Mouse (Mus musculus) stomach, postnatal 0 days (tissue): Measurements from ENCODE around the gene Gbp8. TPM values are rescaled to one million over a fixed set of nuclear protein-coding genes. Genes with fewer than 3 reads are reported as not detected.
"Not testable (repeated sequence)": the region's sequence is repeated elsewhere in the genome, so short reads cannot be mapped to it uniquely, and the experiment has no call there.

Source experiments
- ATAC-seq: fragments of 200-750 bp; cut with Nextera tagmentation; 2 replicates; pipeline ENCODE4 v1.8.0; 2017; ENCODE audit not compliant: low FRiP score, low TSS enrichment
- DNase-seq: peaks from one replicate; pipeline ENCODE4 v3.0.0-alpha.2; 2016; ENCODE audit warnings: low spot score
- H3K27ac ChIP-seq: fragments of 300-500 bp; sonication (generic); replicated peaks from 2 replicates; pipeline ENCODE4 v1.5.1; 2014; ENCODE audit warnings: mild to moderate bottlenecking, control low read depth
- H3K27me3 ChIP-seq: fragments of 300-500 bp; sonication (generic); 2 replicates; pipeline ENCODE4 v1.6.1; 2014; ENCODE audit warnings: low read length; ENCODE audit not compliant: control insufficient read depth, insufficient read depth
- H3K36me3 ChIP-seq: fragments of 300-500 bp; sonication (generic); 2 replicates; pipeline ENCODE4 v1.6.1; 2014; ENCODE audit warnings: low read length, mixed read lengths; ENCODE audit not compliant: control insufficient read depth, insufficient read depth
- H3K4me1 ChIP-seq: fragments of 300-500 bp; sonication (generic); replicated peaks from 2 replicates; pipeline ENCODE4 v1.6.1; 2014; ENCODE audit warnings: antibody characterized with exemption; ENCODE audit not compliant: control insufficient read depth, insufficient read depth
- H3K4me2 ChIP-seq: fragments of 300-500 bp; sonication (generic); replicated peaks from 2 replicates; pipeline ENCODE4 v1.6.1; 2014; ENCODE audit warnings: low read depth, mild to moderate bottlenecking, control low read depth, moderate library complexity
- H3K4me3 ChIP-seq: fragments of 300-500 bp; sonication (generic); 2 replicates; pipeline ENCODE4 v1.5.1; 2014; ENCODE audit warnings: low read depth, low read length, control low read depth
- H3K9ac ChIP-seq: fragments of 300-500 bp; sonication (generic); 2 replicates; pipeline ENCODE4 v1.6.1; 2014; ENCODE audit warnings: mild to moderate bottlenecking, low read length, control low read depth, mixed read lengths
- H3K9me3 ChIP-seq: fragments of 300-500 bp; sonication (generic); 2 replicates; pipeline ENCODE4 v1.6.1; 2016; ENCODE audit warnings: low read length; ENCODE audit not compliant: control insufficient read depth
- CTCF ChIP-seq: IDR thresholded peaks from 2 replicates; pipeline ENCODE4 v1.5.1; 2016; ENCODE audit warnings: antibody characterized with exemption, low read depth, mild to moderate bottlenecking, moderate library complexity
- EP300 ChIP-seq: optimal IDR thresholded peaks from 2 replicates; pipeline ENCODE3; 2016; ENCODE audit warnings: antibody characterized with exemption
- WGBS: fragments of 180-500 bp; shearing (Covaris S2); extraction: QIAGEN DNeasy Blood & Tissue Kit; methylation state at CpG from one replicate; pipeline ENCODE4 v1.1.7; 2014; 5-methylcytosine and 5-hydroxymethylcytosine counted together
- polyA plus RNA-seq: library from polyadenylated mRNA; unstranded; fragments of >200 nt; fragmentation: Nextera tagmentation; extraction: Ambion mirVana; gene quantifications from 2 replicates; pipeline ENCODE4 v1.2.1, GENCODE M21; 2015

The Gbp8 gene
- 0.61 and 0.75 TPM in 2 replicates for polyA plus RNA-seq

DNA sequence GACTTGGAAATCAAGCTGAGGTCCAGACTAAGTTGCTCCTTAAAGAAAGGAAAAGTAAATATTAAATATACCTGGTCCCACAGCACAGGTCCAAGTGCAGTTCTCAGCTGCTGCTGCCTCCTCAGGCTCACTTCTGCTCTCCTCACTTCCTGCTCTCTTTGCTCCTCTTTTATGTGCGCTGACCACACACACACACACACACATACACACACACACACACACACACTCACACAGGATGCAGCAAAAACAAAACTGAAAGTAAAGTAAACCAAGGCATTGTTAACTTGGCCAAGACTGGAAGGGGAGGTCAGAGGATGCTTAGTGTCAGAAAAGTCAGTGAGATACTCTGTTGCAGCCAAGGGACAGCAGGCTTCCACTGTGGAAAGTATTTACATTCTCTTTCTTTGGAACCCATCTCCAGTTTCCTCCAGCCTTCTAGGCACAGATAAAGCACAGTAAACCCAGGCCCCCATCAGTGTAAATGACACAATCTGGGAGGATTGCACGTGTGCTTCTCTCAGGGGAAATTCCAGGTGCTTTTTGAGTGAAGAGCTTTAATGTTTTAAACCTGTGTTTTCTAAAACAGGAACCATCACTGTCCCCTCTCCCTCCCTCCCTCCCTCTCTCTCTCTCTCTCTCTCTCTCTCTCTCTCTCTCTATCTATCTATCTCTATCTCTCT is at the start of gene Gbp8, which contains the start of the genes Gbp9 and Gbp4:
Gbp8 (minus strand) TSS at position 132 of the 680 bp plus-strand sequence.
Gbp9 (minus strand) TSS at position 131 of the 680 bp plus-strand sequence.
Gbp4 (minus strand) TSS at position 178 of the 680 bp plus-strand sequence.
- H3K4me1 ChIP-seq, H3K4me2 ChIP-seq, H3K9me3 ChIP-seq, H3K9ac ChIP-seq, H3K27me3 ChIP-seq, H3K27ac ChIP-seq, H3K4me3 ChIP-seq, DNase-seq, H3K36me3 ChIP-seq, ATAC-seq: not testable (repeated sequence)
- WGBS, result 11% methylated on average over 2 of the region's 2 CpGs

DNA sequence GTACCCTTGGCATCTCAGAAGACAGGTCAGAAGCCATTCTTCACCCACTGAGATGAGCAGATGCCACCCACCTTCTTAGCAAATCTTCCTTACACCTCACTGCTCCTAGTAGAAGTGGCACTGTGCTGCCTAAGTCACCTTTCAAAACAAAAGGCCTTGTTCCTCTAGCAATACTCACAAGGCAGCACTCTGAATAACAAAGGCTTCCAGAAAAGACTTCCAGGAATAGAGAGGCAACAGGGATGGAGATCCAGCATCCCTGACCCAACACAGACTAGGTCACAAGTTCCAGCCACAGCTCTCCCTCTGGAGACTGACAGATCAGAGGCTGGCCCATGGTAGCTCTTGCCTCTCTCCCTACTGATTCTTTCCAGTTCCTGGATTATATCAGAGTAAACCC is 42.1 kb upstream of the Gbp8 start:
- no peak overlapping the region for H3K27ac ChIP-seq
- DNase-seq (no peak), ATAC-seq (no peak)
- H3K9me3 ChIP-seq, result no peaks in the 10 kb centered on the region
- no peak overlapping the region for H3K4me3 ChIP-seq
- H3K36me3 ChIP-seq, result no peaks in the 10 kb centered on the region
- no peak overlapping the region for H3K9ac ChIP-seq
- no peak for TF ChIP-seq CTCF
- no peak for TF ChIP-seq EP300
- no peak overlapping the region for H3K4me2 ChIP-seq
- no peaks in the 10 kb centered on the region for H3K4me1 ChIP-seq
- H3K27me3 ChIP-seq, result no peaks in the 10 kb centered on the region

DNA sequence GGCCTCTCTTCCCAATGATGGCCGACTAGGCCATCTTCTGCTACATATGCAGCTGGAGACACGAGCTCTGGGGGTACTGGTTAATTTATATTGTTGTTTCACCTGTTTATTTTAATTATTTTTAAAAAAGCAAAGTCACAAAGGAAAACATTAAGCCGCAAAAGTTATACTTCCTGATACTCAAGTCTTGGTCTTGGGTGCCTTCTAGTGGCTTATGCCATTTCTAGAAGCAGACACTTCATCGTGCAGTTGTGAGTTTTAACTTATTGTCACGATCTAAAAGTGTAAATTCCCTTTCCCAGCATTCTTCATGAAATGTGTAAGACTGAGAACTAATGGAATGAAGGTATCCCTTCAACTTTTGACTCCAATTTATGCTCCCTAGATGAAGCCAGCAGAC is 17.2 kb upstream of the Gbp8 start:
- no peaks in the 10 kb centered on the region for H3K4me1 ChIP-seq
- no peak overlapping the region for H3K9ac ChIP-seq
- H3K9me3 ChIP-seq, result no peaks in the 10 kb centered on the region
- whole genome bisulfite sequencing, result 85% methylated on average over 5 of the region's 5 CpGs
- H3K4me3 ChIP-seq, result no peak overlapping the region
- H3K4me2 ChIP-seq, result no peak overlapping the region
- no peak for ATAC-seq
- no peak for DNase-seq
- no peak for TF ChIP-seq EP300
- TF ChIP-seq CTCF, result no peak
- H3K27ac ChIP-seq, result no peak overlapping the region
- no peaks in the 10 kb centered on the region for H3K36me3 ChIP-seq
- no peaks in the 10 kb centered on the region for H3K27me3 ChIP-seq

DNA sequence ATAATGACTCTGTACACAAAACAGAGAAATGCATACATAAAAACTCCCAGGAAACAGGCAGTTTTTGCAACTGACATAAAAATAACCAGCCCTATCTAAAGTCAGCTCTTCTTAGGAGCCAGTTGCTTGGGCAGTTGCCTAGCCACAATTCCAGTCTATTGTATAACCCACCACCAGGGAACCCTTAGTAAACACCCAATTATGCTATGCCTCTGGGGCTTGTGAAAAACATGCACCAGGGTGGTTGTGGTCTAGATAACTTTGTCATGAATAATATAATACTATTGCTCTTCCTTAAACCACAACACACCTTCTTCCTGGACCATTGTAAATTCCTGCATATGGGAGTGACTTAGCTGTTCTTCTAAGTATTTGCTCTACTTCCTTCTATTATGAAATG is 14.7 kb upstream of the Gbp8 start:
- DNase-seq (no peak), ATAC-seq (no peak)
- Histone ChIP-seq H3K36me3 (no peaks in the 10 kb centered on the region), H3K4me1 (no peaks in the 10 kb centered on the region), H3K4me3 (no peak overlapping the region), H3K4me2 (no peak overlapping the region), H3K9ac (no peak overlapping the region), H3K27ac (no peak overlapping the region), H3K9me3 (no peaks in the 10 kb centered on the region), H3K27me3 (no peaks in the 10 kb centered on the region)
- TF ChIP-seq CTCF (no peak), EP300 (no peak)

DNA sequence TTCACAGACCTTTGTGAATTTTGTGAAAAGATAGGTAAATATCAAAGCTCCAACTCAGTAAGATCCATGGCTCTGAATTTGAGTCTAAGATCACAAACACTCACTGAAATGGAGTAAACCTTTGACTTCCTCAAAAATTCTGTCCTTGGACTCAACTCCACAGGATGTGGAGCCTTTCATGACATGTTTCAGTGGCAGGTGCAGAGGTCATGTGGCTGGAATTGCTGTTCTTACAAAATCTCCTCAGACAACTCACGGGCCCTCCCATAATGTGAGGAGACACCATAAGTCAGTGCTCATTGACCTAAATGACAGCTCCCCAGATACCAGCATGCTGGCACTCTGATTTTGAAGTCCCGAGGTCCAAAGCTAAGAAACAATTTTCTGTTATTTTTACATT is 8.7 kb upstream of the Gbp8 start:
- not testable (repeated sequence) for ATAC-seq

DNA sequence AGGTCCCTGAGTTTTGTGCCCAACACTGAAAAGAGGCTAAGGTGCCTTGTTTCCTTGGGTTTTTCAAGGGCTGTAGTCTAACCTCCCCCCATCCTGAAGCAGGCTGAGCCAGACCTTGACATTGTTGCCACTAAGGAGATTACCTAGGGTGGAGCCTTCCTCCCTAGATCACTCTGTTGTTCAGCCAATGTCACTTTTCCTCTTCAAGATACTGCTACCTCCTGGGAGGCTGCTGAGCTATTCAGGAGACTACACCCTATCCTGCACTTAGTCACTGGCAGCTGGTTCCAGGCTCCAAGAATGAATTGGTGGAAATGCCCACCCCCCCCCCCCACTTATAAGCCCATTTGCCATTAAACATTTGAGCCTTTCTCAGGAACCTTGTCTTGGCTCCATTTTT is 7.1 kb upstream of the Gbp8 start:
- Histone ChIP-seq H3K27me3 (no peaks in the 10 kb centered on the region), H3K9me3 (no peaks in the 10 kb centered on the region), H3K4me1 (no peaks in the 10 kb centered on the region), H3K27ac (no peak overlapping the region), H3K4me3 (no peak overlapping the region), H3K36me3 (no peaks in the 10 kb centered on the region), H3K4me2 (no peak overlapping the region), H3K9ac (no peak overlapping the region)
- DNase-seq (no peak), ATAC-seq (no peak)
- TF ChIP-seq EP300, result no peak
- no peak for TF ChIP-seq CTCF

More for the DNA sequence above, 8.7 kb upstream of the Gbp8 start:
- H3K27me3 ChIP-seq, H3K9me3 ChIP-seq, H3K4me1 ChIP-seq, H3K27ac ChIP-seq, H3K9ac ChIP-seq, H3K36me3 ChIP-seq, H3K4me3 ChIP-seq, DNase-seq, H3K4me2 ChIP-seq: not testable (repeated sequence)
- 71% methylated on average over 2 of the region's 2 CpGs for WGBS

DNA sequence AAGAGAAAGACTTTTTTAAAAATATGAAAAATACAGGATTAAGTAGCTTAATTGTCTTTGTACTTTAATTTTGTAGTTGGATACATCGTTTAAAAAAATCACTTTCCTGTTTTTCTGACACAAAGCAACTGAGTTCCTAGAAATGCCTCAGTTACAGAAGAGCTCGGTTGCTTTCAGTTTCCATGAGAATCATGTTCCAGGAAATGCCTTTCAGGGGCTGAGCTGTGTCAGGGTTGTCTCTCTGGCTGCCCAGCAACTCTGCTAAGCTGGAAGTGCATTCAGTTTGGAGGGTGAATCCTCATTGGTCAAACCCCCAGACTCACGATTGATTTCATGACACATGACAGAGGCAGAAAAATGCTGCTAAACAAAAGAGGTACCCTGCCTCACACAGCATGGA is 6.4 kb upstream of the Gbp8 start:
- H3K27me3 ChIP-seq, ATAC-seq, H3K4me1 ChIP-seq, DNase-seq, H3K4me3 ChIP-seq, H3K9ac ChIP-seq, H3K9me3 ChIP-seq, H3K36me3 ChIP-seq, H3K4me2 ChIP-seq, H3K27ac ChIP-seq: not testable (repeated sequence)
- WGBS, result 38% methylated on average over 3 of the region's 3 CpGs

DNA sequence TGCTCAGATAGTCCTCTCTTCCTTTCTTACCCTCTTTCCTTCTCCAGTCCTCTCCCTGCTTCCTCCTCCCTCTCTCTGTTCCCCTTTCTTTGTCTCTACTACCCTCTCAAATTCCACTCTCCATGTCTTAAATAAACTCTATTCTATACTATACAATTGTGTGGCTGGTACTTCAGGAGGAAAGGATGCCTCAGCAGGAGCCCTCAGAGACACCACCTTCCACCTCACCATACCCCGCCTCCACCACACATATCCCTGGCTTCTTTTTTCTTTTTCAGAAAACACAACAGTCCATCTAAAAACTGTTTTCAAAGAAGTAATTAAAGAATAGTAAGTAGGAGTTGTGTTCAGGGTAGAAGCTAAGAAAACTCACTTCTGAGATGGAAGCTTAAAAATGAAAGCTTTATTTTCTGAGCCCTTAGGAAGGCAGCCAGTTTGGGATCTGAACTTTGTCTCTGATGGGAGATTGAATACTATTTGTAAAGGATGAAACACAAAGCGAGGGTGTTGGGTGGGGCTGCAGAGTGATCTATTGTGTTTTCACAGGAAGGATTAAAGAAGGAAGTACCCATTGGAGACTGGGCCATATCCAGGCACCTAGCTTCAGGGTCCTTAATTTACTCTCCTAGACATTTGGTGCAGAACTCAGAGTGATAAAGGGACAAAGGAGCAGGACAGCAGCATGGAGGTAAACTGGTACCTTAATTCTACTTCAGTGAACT is 910 bp upstream of the Gbp8 start:
- DNase-seq, H3K36me3 ChIP-seq, H3K27me3 ChIP-seq, ATAC-seq, H3K9ac ChIP-seq, H3K27ac ChIP-seq, H3K4me2 ChIP-seq, H3K4me3 ChIP-seq, H3K4me1 ChIP-seq, H3K9me3 ChIP-seq: not testable (repeated sequence)
- 53% methylated on average over 2 of the region's 2 CpGs for WGBS
